Mouse (Mus musculus) frontal cortex, adult (tissue): Measurements from ENCODE around the gene Slc10a7.

Experiments
- ATAC-seq: cut with Nextera tagmentation; 2 replicates; pipeline ENCODE4 v1.9.2; 2017; ENCODE audit warnings: mild to moderate bottlenecking, moderate library complexity, mixed read lengths; ENCODE audit not compliant: low TSS enrichment

Gene Slc10a7

DNA sequence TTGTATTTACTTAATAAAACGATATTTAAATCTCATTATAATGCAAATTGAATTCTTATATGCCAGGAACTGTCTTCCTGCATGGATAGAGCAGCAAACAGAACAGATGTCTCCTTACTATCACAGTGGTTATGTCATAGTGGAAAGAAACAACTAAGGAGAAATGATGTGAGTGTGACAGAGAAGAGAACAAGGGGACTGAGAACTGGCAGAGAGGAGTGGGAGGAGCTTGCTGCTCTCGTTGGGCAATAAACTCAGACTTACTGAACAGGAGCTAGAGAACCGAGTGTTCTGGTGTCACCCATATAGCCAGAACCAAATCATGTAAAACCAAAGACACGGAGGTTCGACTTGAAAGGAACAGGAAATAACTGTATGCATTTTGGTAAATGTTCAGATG lies 158.3 kb downstream of the Slc10a7 start:
- no peak for ATAC-seq

DNA sequence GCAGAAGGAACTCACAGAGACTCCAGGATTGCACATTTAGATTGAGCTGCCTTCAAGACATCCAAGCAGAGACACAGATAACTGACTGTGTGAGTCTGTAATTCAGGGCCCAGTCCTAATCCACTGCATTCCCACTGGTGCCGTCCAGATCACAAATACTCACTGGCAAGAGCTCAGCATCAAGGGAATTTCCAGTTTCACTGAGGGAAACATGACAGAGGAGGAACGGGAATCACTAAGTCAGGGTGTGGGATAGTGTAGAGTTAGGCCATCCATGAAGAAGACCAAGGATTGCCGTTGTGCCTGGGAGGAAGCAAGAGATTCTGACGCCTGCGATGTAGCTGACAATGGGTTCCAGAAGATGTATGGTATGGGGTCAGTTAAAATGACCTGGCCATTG lies 159.1 kb downstream of the Slc10a7 start:
- ATAC-seq, result no peak

DNA sequence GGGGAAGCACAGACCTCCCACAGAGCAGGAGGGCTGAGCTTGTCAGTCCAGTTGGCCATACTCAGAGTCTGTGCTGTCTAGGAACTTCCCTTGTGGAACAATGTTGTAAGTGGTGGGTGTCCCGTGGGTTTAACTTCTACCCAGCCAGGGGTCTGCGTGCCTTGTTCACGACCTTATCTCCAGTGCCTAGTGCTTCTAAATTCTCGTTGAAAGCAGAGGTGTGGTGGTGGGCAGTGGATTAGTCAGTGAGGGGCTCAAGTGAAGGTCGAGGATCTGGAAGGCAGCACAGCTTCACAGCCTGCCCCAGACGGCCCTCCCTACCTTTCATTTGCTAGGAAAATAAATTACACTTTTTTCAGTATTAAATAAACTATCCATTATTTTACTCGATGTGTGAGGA lies 161.1 kb downstream of the Slc10a7 start:
- no peak for ATAC-seq

DNA sequence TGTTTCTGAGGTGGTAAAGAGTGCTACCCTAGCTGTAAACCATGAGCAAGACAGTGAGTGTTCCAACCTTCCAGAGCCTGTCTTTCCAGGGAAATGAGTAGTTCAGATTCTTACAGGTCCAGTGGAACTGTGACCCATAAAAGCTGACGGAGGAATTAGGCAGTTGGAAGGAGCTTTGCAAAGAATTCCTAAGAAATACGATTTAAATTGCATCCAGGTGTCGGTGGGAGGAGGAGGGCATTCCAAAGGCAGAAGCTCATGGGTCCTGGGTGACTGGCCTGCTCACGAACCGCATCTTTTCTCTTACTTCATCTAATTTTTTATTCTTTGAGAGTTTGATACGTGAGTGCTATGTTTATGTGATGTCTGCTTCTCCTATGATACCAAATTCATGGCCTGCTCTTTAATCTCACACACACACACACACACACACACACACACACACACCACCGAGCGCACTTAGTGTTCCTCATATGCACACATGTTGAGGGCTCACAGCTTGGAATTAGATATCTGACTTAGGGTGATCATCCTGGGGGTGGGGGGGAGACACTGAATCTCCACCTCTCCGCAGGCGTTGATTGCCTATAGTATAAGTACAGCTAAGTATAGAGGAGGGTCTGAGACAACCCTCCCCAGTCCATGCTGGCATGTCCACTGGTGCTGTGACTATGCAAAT lies 169.5 kb downstream of the Slc10a7 start:
- no peak for ATAC-seq

DNA sequence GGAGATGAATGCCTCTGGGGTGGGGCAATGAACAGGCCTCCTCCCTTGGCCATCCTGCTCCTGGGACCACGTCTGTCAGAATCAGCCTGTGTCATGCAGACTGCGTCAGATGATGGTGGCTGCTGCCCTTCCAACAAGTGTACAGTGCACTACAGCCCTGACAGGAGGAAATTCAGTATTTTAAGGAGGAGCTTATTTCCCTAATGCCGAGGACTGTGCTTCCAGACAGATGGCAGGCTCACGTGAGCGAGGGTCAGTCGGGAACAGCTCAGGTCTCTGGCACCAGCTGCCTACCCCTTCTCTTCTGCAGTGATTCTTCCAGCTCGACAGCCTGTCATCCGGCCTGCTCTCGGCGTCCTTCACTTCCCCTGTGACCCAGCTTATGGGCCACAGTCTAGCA lies 181.6 kb downstream of the Slc10a7 start:
- ATAC-seq, result no peak

DNA sequence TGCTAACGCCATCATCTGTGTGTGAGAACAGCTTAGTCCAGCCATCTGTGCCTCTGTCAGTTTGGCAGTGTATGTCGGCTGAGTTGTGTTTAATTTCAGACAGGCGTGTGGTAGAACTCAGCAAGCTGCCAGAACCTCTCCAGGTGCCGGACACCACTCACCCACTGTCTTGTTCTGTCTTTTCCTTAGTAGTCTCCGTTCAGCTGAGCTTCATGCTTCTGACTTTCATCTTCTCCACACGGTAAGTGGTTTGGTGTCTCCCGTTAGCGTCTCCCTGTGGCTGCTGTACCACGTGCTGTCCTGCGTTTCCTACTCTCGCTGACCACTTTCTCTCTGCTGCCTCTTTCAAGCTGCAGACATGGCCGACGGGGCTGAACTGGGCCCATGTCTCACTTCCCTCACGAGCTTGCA lies 189.2 kb downstream of the Slc10a7 start:
- peak; percentile 95 for ATAC-seq

DNA sequence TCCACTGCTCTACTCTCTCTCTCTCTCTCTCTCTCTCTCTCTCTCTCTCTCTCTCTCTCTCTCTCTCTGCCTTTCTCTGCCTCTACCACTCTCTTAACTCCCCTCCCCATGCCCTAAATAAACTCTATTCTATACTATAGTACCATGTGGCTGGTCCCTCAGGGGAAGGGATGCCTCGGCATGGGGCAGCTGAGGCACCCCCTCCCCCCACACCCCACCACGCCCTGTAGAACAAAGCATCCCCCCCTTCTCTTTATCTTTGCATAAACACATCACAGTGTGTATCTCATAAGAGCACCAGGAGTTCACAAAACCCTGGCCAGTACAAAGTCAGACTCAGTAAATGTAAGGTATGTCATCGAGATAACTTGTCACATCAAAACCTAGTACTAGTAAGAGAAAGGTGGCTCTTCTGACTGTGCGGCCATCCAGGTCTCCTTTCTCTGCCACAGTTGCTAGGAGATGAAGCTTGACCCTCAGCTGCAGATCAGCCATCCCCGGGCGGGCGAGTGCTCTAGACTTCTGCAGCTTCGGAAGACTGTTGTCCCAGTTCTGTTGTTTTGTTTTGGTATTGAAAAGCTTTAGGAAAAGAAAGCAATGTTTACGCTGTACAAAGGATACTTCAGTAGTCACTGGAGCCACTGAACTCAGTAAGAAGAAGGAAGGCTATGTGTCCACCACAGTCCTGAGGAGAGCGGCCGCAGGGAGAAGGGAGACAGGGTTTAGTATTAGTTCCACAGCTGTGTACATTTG lies 194.1 kb downstream of the Slc10a7 start:
- ATAC-seq, result no peak

DNA sequence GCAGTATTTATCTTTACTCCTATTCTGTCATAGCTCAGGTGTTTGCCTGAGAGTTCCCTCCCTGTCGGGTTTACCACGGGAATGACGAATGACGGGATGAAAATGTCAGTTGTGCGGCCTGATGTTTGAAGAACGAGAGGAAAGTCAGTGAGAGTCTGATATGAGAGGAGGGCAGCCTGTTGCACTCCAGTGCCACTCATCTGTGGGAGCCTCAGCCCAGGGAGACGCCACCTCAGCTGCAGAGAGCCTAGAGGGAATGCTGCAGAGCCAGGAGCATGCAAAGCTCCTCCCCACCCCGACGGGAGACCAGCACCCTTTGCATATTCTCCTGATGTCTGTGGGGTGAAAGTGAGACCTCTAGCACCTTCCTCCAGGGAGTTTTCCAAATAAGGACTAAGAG lies 196.8 kb downstream of the Slc10a7 start:
- ATAC-seq, result no peak

DNA sequence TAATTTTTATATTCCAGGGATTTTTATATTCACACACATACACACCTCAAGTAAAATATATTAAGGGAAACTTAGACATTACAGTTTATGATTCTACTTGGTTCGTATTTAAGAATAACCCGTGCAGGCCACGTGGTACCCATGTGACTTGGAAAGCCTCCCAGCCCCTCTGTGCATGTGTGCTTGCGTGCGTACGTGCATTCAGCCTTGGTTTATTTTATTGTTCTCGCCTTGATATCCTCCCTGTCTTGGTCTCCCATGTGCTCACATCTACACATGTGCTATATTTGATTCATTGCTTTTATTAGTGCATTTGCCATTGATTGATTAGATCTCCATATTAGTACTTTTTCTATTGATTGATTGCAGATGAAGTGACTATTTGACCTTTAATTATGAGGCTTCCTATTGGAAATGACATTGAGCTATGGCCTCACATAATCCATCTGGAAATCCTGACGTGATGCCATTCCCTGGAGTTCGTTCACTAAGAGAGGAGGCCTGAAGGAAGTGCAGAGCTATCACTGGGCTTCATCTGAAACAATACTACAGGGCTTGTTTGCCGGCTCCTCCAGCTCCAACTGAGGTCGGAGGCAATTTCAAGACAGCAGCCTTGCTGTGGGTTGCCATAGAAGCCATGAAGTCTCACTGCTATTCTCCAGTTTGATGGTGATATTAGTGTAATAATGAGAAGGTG lies 200.9 kb downstream of the Slc10a7 start:
- ATAC-seq, result no peak

DNA sequence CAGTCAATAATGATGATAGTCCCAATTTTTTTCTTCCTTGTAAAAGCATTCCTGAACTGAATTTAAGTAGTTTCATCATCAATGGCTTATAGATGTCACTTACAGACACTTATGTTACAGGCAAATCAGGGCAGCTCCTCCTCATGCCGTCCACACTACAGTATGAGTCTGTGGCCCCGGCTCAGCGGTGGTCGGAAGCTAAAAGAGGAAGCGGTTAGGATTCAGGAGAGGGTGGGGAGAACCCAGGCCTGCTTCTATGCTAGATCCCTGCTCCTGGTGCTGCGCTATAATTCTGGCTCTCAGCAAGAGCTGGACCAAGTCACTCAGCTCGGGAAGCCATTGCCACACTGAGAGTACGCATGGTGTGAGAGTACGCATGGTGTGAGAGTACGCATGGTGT lies 201.8 kb downstream of the Slc10a7 start:
- ATAC-seq, result no peak

DNA sequence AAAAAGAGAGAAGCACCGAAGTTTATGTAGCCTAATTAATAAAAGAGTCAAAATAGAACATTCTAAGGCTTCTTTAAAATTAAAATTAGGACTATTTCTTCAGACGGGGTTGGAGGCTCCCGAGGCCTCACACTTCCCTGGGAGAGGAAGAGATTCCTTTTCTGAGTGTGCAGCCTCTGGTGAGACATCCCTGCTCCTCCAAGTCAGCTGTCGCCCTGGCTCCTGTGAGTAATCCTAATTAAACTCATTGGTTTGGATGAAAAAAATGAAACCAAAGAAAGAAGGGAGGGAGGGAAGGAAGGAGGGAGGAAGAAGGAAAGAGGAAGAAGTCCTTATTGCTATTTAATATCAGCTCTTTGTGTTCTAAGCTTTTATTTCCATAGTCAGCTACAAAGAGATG lies 205.7 kb downstream of the Slc10a7 start:
- ATAC-seq, result no peak

DNA sequence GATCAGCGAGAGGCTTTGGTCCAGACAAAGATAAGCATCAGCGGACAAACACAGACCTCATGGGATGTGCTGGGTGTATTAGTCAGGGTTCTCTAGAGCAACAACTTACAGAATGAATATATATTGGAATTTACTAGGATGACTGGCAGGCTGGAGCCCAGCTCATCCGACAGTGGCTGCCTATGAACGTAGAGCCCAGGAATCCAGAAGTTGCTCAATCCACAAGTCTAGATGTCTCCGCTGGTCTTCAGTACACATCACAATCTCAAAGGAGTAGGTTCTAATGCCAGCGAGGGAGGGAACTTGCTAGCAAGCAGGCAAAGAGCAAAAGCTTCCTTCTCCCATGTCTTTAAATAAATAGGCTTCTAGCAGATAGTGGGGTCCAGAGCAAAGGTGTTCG lies 207.4 kb downstream of the Slc10a7 start:
- ATAC-seq, result no peak

DNA sequence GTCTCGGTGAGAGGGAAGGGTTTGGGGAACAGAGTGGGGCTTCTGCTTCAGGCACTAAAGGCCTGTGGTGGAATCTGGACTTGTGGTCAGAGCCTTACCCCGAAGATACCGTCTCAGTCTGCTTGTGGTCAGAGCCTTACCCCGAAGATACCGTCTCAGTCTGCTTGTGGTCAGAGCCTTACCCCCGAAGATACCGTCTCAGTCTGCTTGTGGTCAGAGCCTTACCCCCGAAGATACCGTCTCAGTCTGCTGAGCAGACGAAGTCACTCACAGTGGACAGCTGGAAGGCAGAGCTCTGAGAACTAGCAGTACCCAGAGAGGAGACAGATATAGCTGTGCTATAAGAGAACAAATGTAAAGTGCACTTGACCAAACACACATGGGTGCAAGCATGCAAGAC lies 208.0 kb downstream of the Slc10a7 start:
- peak; percentile 59 for ATAC-seq

DNA sequence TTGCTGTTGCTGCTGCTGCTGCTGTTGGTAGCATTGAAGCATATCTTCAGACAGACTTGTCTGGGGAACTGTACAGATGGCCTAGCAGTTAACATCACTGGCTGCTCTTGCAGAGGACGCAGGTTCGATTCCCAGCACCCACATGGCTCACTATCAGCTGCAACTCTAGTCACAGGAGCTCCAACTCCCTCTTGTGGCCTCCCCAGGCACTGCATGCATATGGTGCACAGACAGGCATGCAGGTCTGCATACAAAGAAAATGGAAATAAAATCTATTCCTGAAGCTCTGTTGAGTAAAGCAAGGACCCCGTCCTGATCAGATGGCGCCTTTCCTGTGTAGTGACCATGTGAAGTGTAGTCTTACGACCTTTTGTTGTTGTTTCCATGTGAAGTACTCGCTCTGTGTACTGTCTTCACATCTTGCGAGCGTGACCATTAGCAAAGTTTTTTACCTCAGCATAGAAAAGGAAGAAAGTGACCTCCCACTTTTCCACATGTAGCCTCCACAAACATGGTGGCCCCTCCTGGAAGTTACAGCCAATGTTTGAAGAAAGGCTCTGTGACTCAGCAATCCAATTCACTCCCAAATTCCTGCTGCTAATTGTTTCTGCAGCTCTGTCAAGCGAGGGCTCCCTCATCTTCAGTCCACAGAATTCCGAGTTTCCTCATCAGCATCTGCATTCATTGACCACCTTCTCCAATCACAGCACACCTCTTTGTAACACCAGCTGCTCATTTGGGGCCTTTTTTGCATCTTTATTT lies 210.3 kb downstream of the Slc10a7 start:
- no peak for ATAC-seq

DNA sequence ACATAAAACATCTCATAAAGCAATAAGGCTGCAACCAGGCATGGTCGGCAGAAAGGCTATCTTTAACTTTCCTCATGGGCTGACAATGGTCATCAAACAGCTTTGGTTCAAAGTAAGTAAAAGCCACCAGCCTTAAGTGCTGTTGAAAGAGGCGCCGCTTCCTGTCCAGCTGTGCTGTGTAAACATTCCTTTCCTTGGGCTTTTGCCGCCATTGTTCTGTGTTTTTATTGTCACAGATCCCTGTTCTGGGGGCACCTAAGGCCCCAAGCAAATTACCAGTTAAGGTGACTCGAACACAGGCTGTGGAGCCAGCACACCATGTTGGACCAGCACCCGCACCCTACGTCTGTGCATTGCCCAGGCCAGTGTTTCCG lies 210.9 kb downstream of the Slc10a7 start:
- ATAC-seq, result no peak

DNA sequence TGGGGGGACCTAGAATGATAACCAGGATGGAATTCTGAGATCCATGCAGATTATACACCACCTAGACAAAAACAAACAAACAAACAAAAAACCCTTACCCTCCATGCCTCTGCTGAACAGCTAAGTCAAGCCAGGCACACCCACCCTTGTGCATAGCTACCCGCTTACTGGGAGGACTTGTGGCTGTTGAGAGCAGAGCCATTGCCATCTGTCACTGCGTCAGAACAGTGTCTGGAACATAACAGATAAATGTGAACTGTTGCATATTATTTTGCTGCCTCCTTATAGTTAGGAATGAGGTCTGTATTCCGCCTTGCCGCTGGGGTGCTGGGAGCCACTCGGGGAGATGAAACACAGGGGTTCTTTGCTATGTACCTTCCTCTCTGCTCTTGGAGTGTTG lies 212.4 kb downstream of the Slc10a7 start:
- peak; percentile 67 for ATAC-seq

DNA sequence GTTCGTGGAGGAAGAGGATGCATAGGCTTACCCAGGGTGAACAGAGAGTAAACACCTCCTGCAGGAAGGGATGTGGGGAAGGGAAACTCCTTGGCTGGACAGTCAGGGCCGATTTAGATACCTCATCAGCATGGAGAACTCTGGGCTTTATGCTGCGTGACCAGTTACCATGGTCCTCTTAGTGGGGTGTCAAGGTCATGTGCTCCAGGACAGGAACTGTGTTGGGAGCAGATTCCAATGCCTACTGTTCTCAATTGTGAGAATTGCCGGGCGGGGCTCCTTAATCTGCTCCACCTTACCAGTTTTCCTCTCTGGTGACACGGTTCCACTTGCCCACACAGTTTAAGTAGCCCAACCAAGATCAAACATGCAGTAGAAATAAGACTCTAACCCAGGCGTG lies 213.1 kb downstream of the Slc10a7 start:
- no peak for ATAC-seq

DNA sequence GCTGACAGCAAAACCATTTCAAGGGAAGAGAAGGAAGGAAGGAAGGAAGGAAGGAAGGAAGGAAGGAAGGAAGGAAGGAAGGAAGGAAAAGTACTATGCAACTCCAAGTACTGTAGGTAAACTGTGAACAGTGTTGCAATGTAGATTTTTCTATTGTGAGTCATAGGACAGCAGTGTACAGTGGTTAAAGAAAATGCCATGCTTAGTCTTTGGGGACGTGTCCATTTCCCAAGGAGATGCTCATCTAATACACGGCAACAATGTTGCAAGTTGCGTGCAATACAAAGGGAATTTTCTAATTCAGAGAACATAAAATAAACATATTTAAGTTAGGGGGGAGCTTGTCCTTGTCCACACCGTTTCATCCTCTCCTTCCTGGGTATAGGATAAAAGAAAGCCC lies 215.7 kb downstream of the Slc10a7 start:
- ATAC-seq, result no peak

DNA sequence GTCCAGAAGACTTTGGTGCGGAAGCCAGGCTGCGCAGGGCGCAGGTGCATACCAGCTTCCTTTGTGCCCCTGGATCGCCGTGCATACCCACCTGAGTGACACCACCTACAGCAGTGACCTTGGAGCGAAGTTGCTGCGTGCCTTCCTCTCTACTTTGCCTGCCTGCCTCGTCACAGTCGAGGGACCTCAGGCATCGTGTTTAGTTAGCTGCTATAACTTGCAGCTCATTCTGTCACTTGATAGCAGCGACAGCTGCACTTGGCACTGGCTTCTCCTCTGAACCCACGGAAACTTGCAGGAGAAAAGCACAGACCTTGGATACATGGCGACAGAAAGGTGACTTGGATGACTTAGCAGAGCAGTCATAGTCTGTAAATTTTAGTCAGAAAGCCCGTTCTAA lies 219.1 kb downstream of the Slc10a7 start:
- ATAC-seq, result no peak

DNA sequence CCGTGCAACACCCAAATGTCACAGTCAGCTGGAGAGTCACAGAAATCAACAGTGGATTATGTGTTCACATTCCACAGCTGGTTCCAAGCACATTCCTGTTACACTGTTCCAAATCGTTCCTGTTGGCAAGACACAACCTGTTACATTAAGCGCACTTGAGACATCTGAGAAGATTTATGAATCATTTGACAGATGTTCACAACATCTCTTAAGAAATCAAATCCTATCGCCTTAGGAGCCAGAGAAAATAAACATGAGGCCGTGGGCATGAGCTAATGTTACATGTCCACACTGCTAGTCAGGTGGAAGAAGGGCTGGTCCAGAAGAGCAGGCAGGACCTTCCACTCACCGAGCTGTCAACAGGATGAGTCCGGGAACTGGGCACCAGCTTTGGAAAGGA lies 223.3 kb downstream of the Slc10a7 start:
- no peak for ATAC-seq

DNA sequence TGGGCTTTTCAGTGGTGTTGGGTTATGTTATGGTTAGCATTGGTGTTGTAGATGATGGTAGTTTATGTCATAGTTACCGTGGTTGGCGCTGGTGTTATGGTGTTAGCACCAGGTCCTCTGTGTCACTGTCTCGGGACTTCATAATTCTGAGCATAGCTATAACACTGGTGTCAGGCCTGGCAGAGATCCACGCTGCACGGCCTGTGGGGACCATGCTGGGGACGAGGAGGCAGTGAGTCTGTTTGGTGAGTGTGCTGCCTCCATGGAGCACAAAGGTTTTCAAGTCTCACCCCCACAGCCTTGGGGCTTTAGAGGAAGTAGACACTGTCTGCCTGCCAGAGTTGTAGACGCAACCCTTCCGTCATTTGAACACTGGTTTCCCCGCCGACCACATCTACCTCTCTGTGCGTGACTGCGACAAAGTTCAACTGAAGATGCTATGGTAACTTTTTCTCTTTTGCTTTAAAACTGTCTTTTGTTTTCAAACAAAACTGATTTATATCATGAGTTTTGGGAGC lies 223.9 kb downstream of the Slc10a7 start:
- no peak for ATAC-seq
